Mouse (Mus musculus) spleen, adult 2 months (tissue): ENCODE measurements around the gene Camk1d. TPM values are rescaled to one million over a fixed set of nuclear protein-coding genes. Genes with fewer than 3 reads are reported as not detected.
A peak's percentile ranks its signal among the peaks of the same experiment; 100 is the strongest.

Experiments
- DNase-seq, 2 experiments: peaks; one replicate each; pipeline versions ENCODE4 v3.0.0 to v3.0.0-alpha.2; 2012 to 2021; ENCODE audit warnings: low spot score in 2 of 2, low read depth in 1 of 2
- H3K27ac ChIP-seq: fragments of 200-500 bp; 2 replicates; pipeline ENCODE4 v1.5.1; 2012; ENCODE audit warnings: low read length, inconsistent platforms; ENCODE audit not compliant: insufficient read depth
- H3K27me3 ChIP-seq: fragments of 200-500 bp; 2 replicates; pipeline ENCODE4 v1.6.1; 2012; ENCODE audit warnings: mild to moderate bottlenecking, moderate library complexity, low read length, inconsistent platforms; ENCODE audit not compliant: control insufficient read depth, insufficient read depth
- H3K36me3 ChIP-seq: fragments of 200-500 bp; 2 replicates; pipeline ENCODE4 v1.6.1; 2012; ENCODE audit warnings: mild to moderate bottlenecking, low read length, inconsistent platforms; ENCODE audit not compliant: control insufficient read depth, insufficient read depth
- H3K4me1 ChIP-seq: fragments of 200-500 bp; 2 replicates; pipeline ENCODE4 v1.6.1; 2011; ENCODE audit warnings: inconsistent platforms; ENCODE audit not compliant: control insufficient read depth, insufficient read depth, insufficient read length
- H3K4me3 ChIP-seq: fragments of 200-500 bp; 2 replicates; pipeline ENCODE4 v1.5.1; 2011; ENCODE audit warnings: mild to moderate bottlenecking, inconsistent platforms; ENCODE audit not compliant: insufficient read depth, insufficient read length; ENCODE audit errors: extremely low read depth
- CTCF ChIP-seq: fragments of 200-500 bp; IDR thresholded peaks from 2 replicates; pipeline ENCODE4 v1.5.1; 2011; ENCODE audit warnings: mild to moderate bottlenecking, inconsistent platforms; ENCODE audit not compliant: insufficient read depth, insufficient read length, insufficient replicate concordance; ENCODE audit errors: extremely low read depth
- POLR2A ChIP-seq: fragments of 200-500 bp; IDR thresholded peaks from 2 replicates; pipeline ENCODE4 v1.6.1; 2011; ENCODE audit warnings: low read depth, low read length, inconsistent platforms
- WGBS: fragments of 180-500 bp; shearing (Covaris S2); methylation state at CpG from one replicate; pipeline ENCODE4 v1.1.7; 2018; 5-methylcytosine and 5-hydroxymethylcytosine counted together
- polyA plus RNA-seq: library from polyadenylated mRNA; depleted of rRNA; stranded (reverse); fragments of >200 nt; gene quantifications from 2 replicates; pipeline ENCODE4 v1.2.3, GENCODE M21; 2012; rRNA removed

The Camk1d gene
- 5.7 and 5.8 TPM in 2 replicates for polyA plus RNA-seq

DNA sequence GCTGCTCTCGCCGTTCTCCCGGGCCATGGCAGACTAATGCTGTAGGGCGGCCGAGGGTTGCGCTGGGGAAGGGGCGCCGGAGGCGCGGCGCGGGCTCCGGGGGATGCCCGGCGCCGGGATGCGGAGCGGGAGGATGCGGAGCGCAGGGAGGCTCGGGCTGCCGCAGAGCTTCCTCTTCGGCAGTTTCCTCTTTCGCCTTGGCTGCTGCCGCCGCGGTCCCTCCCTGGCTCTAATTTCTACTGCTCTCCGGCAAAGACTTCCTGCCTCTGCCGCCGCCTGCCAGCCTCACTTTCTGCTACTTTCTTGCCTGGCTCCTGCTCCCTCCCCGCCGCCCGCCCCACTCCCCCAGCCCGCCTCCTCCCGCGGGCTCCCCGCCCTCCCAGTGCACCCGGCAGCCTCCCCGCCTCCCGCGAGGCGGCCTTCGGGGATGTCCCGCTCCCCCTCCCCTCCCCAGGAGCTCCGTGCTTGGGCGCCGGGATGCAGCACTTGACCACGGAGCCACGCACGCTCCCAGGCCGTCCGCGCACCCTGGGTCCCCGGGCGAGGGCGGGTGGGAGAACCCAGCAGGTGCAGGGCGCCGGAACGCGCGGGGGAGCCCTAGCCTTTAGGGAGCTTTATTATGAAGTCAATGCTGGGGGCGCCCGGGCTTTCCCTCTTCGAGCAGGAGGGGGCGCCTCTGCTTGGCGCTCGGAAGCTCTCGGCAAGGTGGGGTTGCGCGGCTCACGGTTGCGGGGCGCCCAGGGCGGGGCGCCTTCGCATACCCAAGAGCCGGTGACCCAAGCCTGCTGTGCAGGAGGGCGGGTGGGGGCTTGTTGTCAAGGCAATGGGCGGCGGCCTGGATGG lies at the start of gene Camk1d:
Gene Camk1d, minus strand, starts transcription at position 305 of the 843 bp plus-strand sequence.
- Histone ChIP-seq H3K4me3 (peak within 1 kb of the TSS; percentile 64), H3K27ac (peak within 1 kb of the TSS; percentile 91), H3K36me3 (no peaks in the 10 kb centered on the region), H3K4me1 (peaks cover 10% of the 10 kb centered on the region), H3K27me3 (no peaks in the 10 kb centered on the region)
- peak; percentile 14; the same call in 1 of the 2 replicates for TF ChIP-seq POLR2A
- peak; percentile 40; the same call in 1 of the 2 replicates for TF ChIP-seq CTCF
- peak; percentile 66 to 85 for DNase-seq
- WGBS: under 1% methylated on average over 80 of the region's 80 CpGs

DNA sequence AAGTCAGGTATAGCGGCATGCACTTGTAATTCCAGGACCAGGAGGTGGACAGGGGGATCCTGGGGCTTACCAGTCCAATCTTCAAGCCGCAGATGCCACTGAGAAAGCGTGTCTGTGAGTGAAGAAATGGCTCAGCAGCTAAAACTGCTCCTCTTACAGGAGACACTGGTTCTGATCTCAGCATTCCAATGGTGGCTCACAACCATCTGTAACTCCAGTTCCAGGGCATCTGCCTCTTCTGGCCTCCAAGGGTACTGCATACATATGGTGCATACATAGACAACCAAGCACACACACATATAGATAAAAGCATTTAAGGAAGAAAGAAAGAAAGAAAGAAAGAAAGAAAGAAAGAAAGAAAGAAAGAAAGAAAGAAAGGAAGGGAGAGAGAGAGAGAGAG lies 47.7 kb upstream of the Camk1d start:
- 90% methylated on average over 3 of the region's 3 CpGs for WGBS
- no peak overlapping the region for H3K4me3 ChIP-seq
- no peaks in the 10 kb centered on the region for H3K27me3 ChIP-seq
- no peaks in the 10 kb centered on the region for H3K36me3 ChIP-seq
- H3K4me1 ChIP-seq: no peaks in the 10 kb centered on the region
- TF ChIP-seq POLR2A: no peak
- TF ChIP-seq CTCF: no peak
- no peak for DNase-seq
- no peak overlapping the region for H3K27ac ChIP-seq

DNA sequence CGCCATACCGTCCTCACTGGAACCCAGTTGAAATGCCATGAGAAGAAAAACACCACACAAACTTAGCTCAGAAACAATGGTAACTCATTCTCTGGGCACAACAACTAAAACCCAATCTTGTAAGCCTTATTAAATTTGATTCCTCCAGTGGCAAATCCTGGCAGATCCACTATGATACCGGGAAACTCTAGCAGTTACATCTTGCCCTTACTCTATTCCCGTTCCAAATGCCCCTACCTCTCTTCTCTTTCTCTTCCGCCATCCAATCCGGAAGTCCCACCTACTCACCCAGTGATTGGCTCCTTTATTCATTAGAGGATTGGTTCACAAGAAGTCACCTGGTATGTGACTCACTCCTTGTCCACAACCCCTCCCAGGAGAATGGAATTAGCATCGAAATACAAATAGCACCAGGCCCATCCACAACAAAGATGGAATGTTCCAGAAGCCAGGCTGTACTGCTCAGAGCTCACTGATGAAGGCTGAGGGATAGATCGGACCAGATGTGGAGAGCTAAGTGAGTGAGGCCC lies 46.2 kb upstream of the Camk1d start:
- 93% methylated on average over 8 of the region's 8 CpGs for WGBS
- Histone ChIP-seq H3K27me3 (no peaks in the 10 kb centered on the region), H3K36me3 (no peaks in the 10 kb centered on the region), H3K27ac (no peak overlapping the region), H3K4me3 (no peak overlapping the region), H3K4me1 (no peaks in the 10 kb centered on the region)
- no peak for DNase-seq
- no peak for TF ChIP-seq POLR2A

DNA sequence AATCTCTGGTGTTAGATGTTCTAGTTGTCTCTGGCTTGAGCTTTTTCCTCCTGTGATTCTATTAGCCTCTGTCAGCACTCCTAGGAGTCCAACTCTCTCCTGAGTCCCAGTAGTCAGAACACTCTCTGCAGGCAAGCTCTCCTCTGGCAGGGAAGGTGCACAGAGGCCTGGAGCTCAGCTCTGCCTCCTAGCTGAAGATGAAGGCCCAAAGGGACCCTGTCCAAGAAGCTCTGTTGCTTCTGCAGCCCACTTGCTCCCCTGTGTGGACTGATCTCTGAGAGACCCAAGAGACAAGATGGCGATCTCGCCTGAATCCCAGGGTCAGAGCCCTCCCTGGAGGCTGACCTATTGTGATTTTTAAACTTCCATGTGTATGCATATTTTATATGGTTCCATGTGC lies 44.3 kb upstream of the Camk1d start:
- DNase-seq: no peak
- WGBS: 98% methylated on average over 2 of the region's 2 CpGs
- H3K27me3 ChIP-seq: no peaks in the 10 kb centered on the region
- no peaks in the 10 kb centered on the region for H3K36me3 ChIP-seq
- H3K4me1 ChIP-seq: no peaks in the 10 kb centered on the region
- TF ChIP-seq CTCF (no peak), POLR2A (no peak)
- no peak overlapping the region for H3K27ac ChIP-seq
- no peak overlapping the region for H3K4me3 ChIP-seq

DNA sequence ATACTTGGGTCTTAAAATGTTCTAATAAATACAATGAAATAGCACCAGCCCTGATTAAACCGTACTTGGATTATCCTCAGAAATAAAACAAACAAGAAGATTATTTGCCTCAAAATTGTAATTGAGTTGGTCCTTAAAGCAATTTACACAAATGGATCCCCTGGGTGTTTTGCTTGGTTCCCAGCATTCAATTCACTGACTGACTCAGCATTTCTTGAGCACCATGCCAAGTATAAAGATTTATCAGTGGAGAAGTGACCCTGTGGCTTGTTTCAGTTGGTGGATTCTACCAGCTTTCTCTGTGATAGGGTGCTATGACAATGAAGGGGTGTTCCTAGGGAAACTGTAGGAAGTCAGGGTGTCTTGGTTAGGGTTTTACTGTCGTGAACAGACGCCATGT lies 36.6 kb upstream of the Camk1d start:
- 84% methylated on average over 3 of the region's 3 CpGs for WGBS
- TF ChIP-seq POLR2A (no peak), CTCF (no peak)
- DNase-seq: no peak
- Histone ChIP-seq H3K27me3 (no peaks in the 10 kb centered on the region), H3K4me3 (no peak overlapping the region), H3K36me3 (no peaks in the 10 kb centered on the region), H3K4me1 (no peaks in the 10 kb centered on the region), H3K27ac (no peak overlapping the region)

DNA sequence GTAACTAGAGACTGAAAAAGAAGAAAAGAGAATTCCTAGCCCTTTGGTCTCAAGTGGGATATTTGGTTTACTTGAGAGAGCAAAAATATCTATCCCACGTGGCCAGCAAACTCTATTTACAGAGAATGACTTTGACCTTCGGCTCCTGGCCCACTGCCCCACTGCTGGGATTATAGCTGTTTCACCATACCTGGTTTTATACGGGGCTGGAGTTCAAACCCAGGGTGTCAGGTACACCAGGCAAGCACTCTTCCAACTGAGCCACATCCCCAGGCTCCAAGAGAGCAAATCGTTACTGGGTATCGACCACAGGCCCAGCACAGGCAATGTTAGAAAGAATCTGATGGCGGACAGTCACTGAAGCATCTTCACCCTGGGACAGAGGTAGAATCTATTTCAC lies 34.9 kb upstream of the Camk1d start:
- Histone ChIP-seq H3K4me1 (no peaks in the 10 kb centered on the region), H3K27ac (no peak overlapping the region), H3K27me3 (no peaks in the 10 kb centered on the region), H3K36me3 (no peaks in the 10 kb centered on the region), H3K4me3 (no peak overlapping the region)
- TF ChIP-seq CTCF: no peak
- DNase-seq: no peak
- 91% methylated on average over 6 of the region's 6 CpGs for WGBS

DNA sequence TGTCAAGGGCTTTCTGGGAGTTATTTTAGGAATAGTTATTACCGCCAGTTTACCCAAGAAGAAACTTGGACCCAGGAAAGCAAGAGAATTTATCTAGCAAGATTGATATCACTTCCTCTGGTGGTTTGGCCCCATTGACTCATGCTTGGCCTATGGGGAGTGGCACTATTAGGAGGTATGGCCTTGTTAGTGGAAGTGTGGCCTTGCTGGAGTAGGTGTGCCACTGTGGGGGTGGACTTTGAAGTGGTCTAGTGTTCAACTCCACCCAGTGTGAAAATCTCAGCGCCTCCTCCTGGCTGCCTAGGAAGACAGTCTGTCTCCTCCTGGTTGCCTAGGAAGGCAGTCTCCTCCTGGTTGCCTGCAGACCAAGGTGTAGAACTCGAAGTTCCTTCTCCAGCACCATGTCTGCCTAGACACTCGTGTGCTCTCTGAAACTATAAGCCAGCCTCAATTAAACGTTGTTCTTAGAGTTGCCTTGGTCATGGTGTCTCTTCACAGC lies 33.3 kb upstream of the Camk1d start:
- Histone ChIP-seq H3K27me3 (no peaks in the 10 kb centered on the region), H3K36me3 (no peaks in the 10 kb centered on the region), H3K4me1 (no peaks in the 10 kb centered on the region), H3K27ac (no peak overlapping the region), H3K4me3 (no peak overlapping the region)
- DNase-seq: no peak
- 79% methylated on average over 5 of the region's 5 CpGs for WGBS
- TF ChIP-seq POLR2A (no peak), CTCF (no peak)
